Mouse (Mus musculus): ENCODE data around the gene Nupr1. TPM values are rescaled to one million over a fixed set of nuclear protein-coding genes. Genes with fewer than 3 reads are reported as not detected.

Nupr1 gene
- polyA plus RNA-seq, 2 experiments: 1.9 to 3.2 TPM

- peaks cover 0 to 2% of the 10 kb centered on the region in 2 experiments; a peak in 1 of 4 replicates for H3K4me1 ChIP-seq (replicated peaks; ENCODE audit: control insufficient read depth in 2 of 2, insufficient read depth in 2 of 2, low read length in 1 of 2)
- 67% methylated on average over 1 of the region's 1 CpGs for WGBS (ENCODE audit: insufficient replicate concordance)
- H3K27me3 ChIP-seq (ENCODE audit: control insufficient read depth, insufficient read depth, low read length): no peaks in the 10 kb centered on the region
- H3K4me2 ChIP-seq (ENCODE audit: low read depth): no peak within 1 kb of the TSS; the same call in 1 of the 2 replicates
- DNase-seq (ENCODE audit: low read depth in 3 of 3, low spot score in 3 of 3): no peak
- no peak for ATAC-seq (ENCODE audit: insufficient read depth)
- TF ChIP-seq CTCF (IDR thresholded peaks at IDR 0.05; ENCODE audit: low read depth) (no peak), EP300 (IDR thresholded peaks at IDR 0.05; ENCODE audit: low read depth) (no peak)
- H3K9me3 ChIP-seq (ENCODE audit: control insufficient read depth, low read length): no peaks in the 10 kb centered on the region
- H3K4me3 ChIP-seq (ENCODE audit: insufficient read depth in 1 of 2, low read depth in 2 of 2, low read length in 2 of 2): no peak within 1 kb of the TSS
- H3K27ac ChIP-seq: peak within 1 kb of the TSS; percentile 27
- H3K9ac ChIP-seq (replicated peaks): no peak within 1 kb of the TSS
- no peaks in the 10 kb centered on the region; the same call in 1 of the 2 replicates for H3K36me3 ChIP-seq (replicated peaks; ENCODE audit: control insufficient read depth, insufficient read depth, low read depth)
Measured at GRCm38 (mm10) chr7:126676207-126676606, 45.5 kb upstream of the Nupr1 start, which contains the start of gene Sult1a1. Gene Sult1a1, minus strand, starts transcription at chr7:126676432.

- H3K27ac ChIP-seq: no peak overlapping the region
- H3K4me2 ChIP-seq (ENCODE audit: low read depth): no peak overlapping the region
- H3K9ac ChIP-seq (replicated peaks): no peak overlapping the region
- H3K9me3 ChIP-seq (ENCODE audit: control insufficient read depth, low read length): no peaks in the 10 kb centered on the region
- no peaks in the 10 kb centered on the region for H3K27me3 ChIP-seq (ENCODE audit: control insufficient read depth, insufficient read depth, low read length)
- 79% methylated on average over 8 of the region's 8 CpGs for WGBS (ENCODE audit: insufficient replicate concordance)
- TF ChIP-seq CTCF (IDR thresholded peaks at IDR 0.05; ENCODE audit: low read depth): no peak
- DNase-seq (ENCODE audit: low read depth in 3 of 3, low spot score in 3 of 3) (no peak), ATAC-seq (ENCODE audit: insufficient read depth) (no peak)
- H3K4me3 ChIP-seq (ENCODE audit: insufficient read depth in 1 of 2, low read depth in 2 of 2, low read length in 2 of 2): no peak overlapping the region
- H3K4me1 ChIP-seq (replicated peaks; ENCODE audit: control insufficient read depth in 2 of 2, insufficient read depth in 2 of 2, low read length in 1 of 2): peaks cover 0 to 2% of the 10 kb centered on the region in 2 experiments; a peak in 1 of 4 replicates
- H3K36me3 ChIP-seq (replicated peaks; ENCODE audit: control insufficient read depth, insufficient read depth, low read depth): no peaks in the 10 kb centered on the region; the same call in 1 of the 2 replicates
Measured at GRCm38 (mm10) chr7:126675104-126675503, 44.4 kb upstream of the Nupr1 start.

GRCm38 (mm10) chr7:126672111-126672510 lies 41.5 kb upstream of the Nupr1 start:
- Histone ChIP-seq H3K36me3 (replicated peaks; ENCODE audit: control insufficient read depth, insufficient read depth, low read depth) (no peaks in the 10 kb centered on the region; the same call in none of the 2 replicates), H3K4me1 (replicated peaks; ENCODE audit: control insufficient read depth in 2 of 2, insufficient read depth in 2 of 2, low read length in 1 of 2) (0 out of 4 replicates have a peak, but pooled peaks cover 0 to 3% of the 10 kb centered on the region in 2 experiments), H3K9ac (replicated peaks) (no peak overlapping the region), H3K27ac (no peak overlapping the region), H3K4me2 (ENCODE audit: low read depth) (no peak overlapping the region), H3K9me3 (ENCODE audit: control insufficient read depth, low read length) (no peaks in the 10 kb centered on the region), H3K27me3 (ENCODE audit: control insufficient read depth, insufficient read depth, low read length) (no peaks in the 10 kb centered on the region), H3K4me3 (ENCODE audit: insufficient read depth in 1 of 2, low read depth in 2 of 2, low read length in 2 of 2) (no peak overlapping the region)
- DNase-seq (ENCODE audit: low read depth in 3 of 3, low spot score in 3 of 3) (no peak), ATAC-seq (ENCODE audit: insufficient read depth) (no peak)
- TF ChIP-seq CTCF (IDR thresholded peaks at IDR 0.05; ENCODE audit: low read depth): no peak
- no peak for TF ChIP-seq EP300 (IDR thresholded peaks at IDR 0.05; ENCODE audit: low read depth)
- WGBS (ENCODE audit: insufficient replicate concordance): 82% methylated on average over 9 of the region's 9 CpGs

GRCm38 (mm10) chr7:126670152-126670551 lies 39.5 kb upstream of the Nupr1 start:
- ATAC-seq (ENCODE audit: insufficient read depth) (no peak), DNase-seq (ENCODE audit: low read depth in 3 of 3, low spot score in 3 of 3) (no peak)
- TF ChIP-seq EP300 (IDR thresholded peaks at IDR 0.05; ENCODE audit: low read depth) (no peak), CTCF (IDR thresholded peaks at IDR 0.05; ENCODE audit: low read depth) (no peak)
- peaks cover 16% of the 10 kb centered on the region for H3K36me3 ChIP-seq (replicated peaks; ENCODE audit: control insufficient read depth, insufficient read depth, low read depth)
- H3K4me1 ChIP-seq (replicated peaks; ENCODE audit: control insufficient read depth in 2 of 2, insufficient read depth in 2 of 2, low read length in 1 of 2): 0 out of 4 replicates have a peak, but pooled peaks cover 0 to 3% of the 10 kb centered on the region in 2 experiments
- H3K27ac ChIP-seq: no peak overlapping the region
- H3K27me3 ChIP-seq (ENCODE audit: control insufficient read depth, insufficient read depth, low read length): no peaks in the 10 kb centered on the region
- H3K9me3 ChIP-seq (ENCODE audit: control insufficient read depth, low read length): no peaks in the 10 kb centered on the region
- H3K4me3 ChIP-seq (ENCODE audit: insufficient read depth in 1 of 2, low read depth in 2 of 2, low read length in 2 of 2): no peak overlapping the region
- H3K9ac ChIP-seq (replicated peaks): no peak overlapping the region
- WGBS (ENCODE audit: insufficient replicate concordance): 82% methylated on average over 3 of the region's 3 CpGs
- no peak overlapping the region for H3K4me2 ChIP-seq (ENCODE audit: low read depth)

- no peaks in the 10 kb centered on the region for H3K27me3 ChIP-seq (ENCODE audit: control insufficient read depth, insufficient read depth, low read length)
- no peak for DNase-seq (ENCODE audit: low read depth in 3 of 3, low spot score in 3 of 3)
- 53% methylated on average over 5 of the region's 5 CpGs for WGBS (ENCODE audit: insufficient replicate concordance)
- TF ChIP-seq CTCF (IDR thresholded peaks at IDR 0.05; ENCODE audit: low read depth) (no peak), EP300 (IDR thresholded peaks at IDR 0.05; ENCODE audit: low read depth) (no peak)
- H3K4me1 ChIP-seq (replicated peaks; ENCODE audit: control insufficient read depth in 2 of 2, insufficient read depth in 2 of 2, low read length in 1 of 2): 0 out of 4 replicates have a peak, but pooled peaks cover 0 to 3% of the 10 kb centered on the region in 2 experiments
- no peak for ATAC-seq (ENCODE audit: insufficient read depth)
- no peak overlapping the region for H3K9ac ChIP-seq (replicated peaks)
- no peaks in the 10 kb centered on the region for H3K9me3 ChIP-seq (ENCODE audit: control insufficient read depth, low read length)
- no peak overlapping the region for H3K4me3 ChIP-seq (ENCODE audit: insufficient read depth in 1 of 2, low read depth in 2 of 2, low read length in 2 of 2)
- H3K36me3 ChIP-seq (replicated peaks; ENCODE audit: control insufficient read depth, insufficient read depth, low read depth): peaks cover 21% of the 10 kb centered on the region
- no peak overlapping the region for H3K4me2 ChIP-seq (ENCODE audit: low read depth)
- H3K27ac ChIP-seq: no peak overlapping the region
Measured at GRCm38 (mm10) chr7:126668452-126668851, 37.8 kb upstream of the Nupr1 start.

Measured in liver, embryonic 14.5 days (tissue).